Mouse (Mus musculus) liver, embryonic 14.5 days (tissue): ENCODE measurements at regions not wholly inside any gene's neighbourhood (a gene's known extent, or its start where the extent isn't known, plus 50 kb on each side); places are given as distances from the start of the nearest gene placed in this dataset.
"Not testable (repeated sequence)": the region's sequence is repeated elsewhere in the genome, so short reads cannot be mapped to it uniquely, and the experiment has no call there.

Experiments
- ATAC-seq: fragments of 200-750 bp; cut with Nextera tagmentation; 2 replicates; pipeline ENCODE4 v1.8.0; 2017; ENCODE audit warnings: moderate number of reproducible peaks, mild to moderate bottlenecking, moderate library complexity; ENCODE audit not compliant: insufficient read depth
- DNase-seq, 3 experiments: peaks; one replicate each; pipeline ENCODE4 v3.0.0-alpha.2; 2012 to 2013; ENCODE audit warnings: low read depth in 3 of 3, low spot score in 3 of 3
- H3K27ac ChIP-seq: fragments of 300-500 bp; sonication (generic); 2 replicates; pipeline ENCODE4 v1.5.1; 2014; ENCODE audit warnings: moderate library complexity, mild to moderate bottlenecking, control low read depth, inconsistent platforms
- H3K27me3 ChIP-seq: fragments of 300-500 bp; sonication (generic); 2 replicates; pipeline ENCODE4 v1.6.1; 2014; ENCODE audit warnings: mild to moderate bottlenecking, low read length, moderate library complexity; ENCODE audit not compliant: control insufficient read depth, insufficient read depth
- H3K36me3 ChIP-seq: fragments of 300-500 bp; sonication (generic); replicated peaks from 2 replicates; pipeline ENCODE4 v1.6.1; 2014; ENCODE audit warnings: low read depth; ENCODE audit not compliant: control insufficient read depth, insufficient read depth
- H3K4me1 ChIP-seq, 2 experiments: fragments of 200-500 bp in 1 of 2; fragments of 300-500 bp in 1 of 2; sonication (generic) in 1 of 2; replicated peaks; 2 replicates each; pipeline ENCODE4 v1.6.1; 2012 to 2014; ENCODE audit warnings: antibody characterized with exemption in 1 of 2, inconsistent platforms in 1 of 2, low read length in 1 of 2; ENCODE audit not compliant: control insufficient read depth in 2 of 2, insufficient read depth in 2 of 2
- H3K4me2 ChIP-seq: fragments of 300-500 bp; sonication (generic); 2 replicates; pipeline ENCODE4 v1.6.1; 2014; ENCODE audit warnings: low read depth, mild to moderate bottlenecking, control low read depth, moderate library complexity
- H3K4me3 ChIP-seq, 2 experiments: fragments of 200-500 bp in 1 of 2; fragments of 300-500 bp in 1 of 2; sonication (generic) in 1 of 2; 2 replicates each; pipeline ENCODE4 v1.5.1; 2012 to 2014; ENCODE audit warnings: low read depth in 2 of 2, low read length in 2 of 2, mild to moderate bottlenecking in 2 of 2, control low read depth in 1 of 2, inconsistent platforms in 1 of 2, moderate library complexity in 1 of 2; ENCODE audit not compliant: insufficient read depth in 1 of 2
- H3K9ac ChIP-seq: fragments of 300-500 bp; sonication (generic); replicated peaks from 2 replicates; pipeline ENCODE4 v1.6.1; 2014; ENCODE audit warnings: mild to moderate bottlenecking, control low read depth, moderate library complexity
- H3K9me3 ChIP-seq: fragments of 300-500 bp; sonication (generic); 2 replicates; pipeline ENCODE4 v1.6.1; 2016; ENCODE audit warnings: low read length, mixed read lengths; ENCODE audit not compliant: control insufficient read depth
- CTCF ChIP-seq: IDR thresholded peaks from 2 replicates; pipeline ENCODE4 v1.5.1; 2016; ENCODE audit warnings: antibody characterized with exemption, low read depth, control low read depth
- EP300 ChIP-seq: IDR thresholded peaks from 2 replicates; pipeline ENCODE4 v1.6.1; 2016; ENCODE audit warnings: antibody characterized with exemption, low read depth
- WGBS: fragments of 180-500 bp; shearing (Covaris S2); extraction: QIAGEN DNeasy Blood & Tissue Kit; methylation state at CpG from one replicate; pipeline ENCODE4 v1.1.7; 2014; ENCODE audit not compliant: insufficient replicate concordance; 5-methylcytosine and 5-hydroxymethylcytosine counted together

DNA sequence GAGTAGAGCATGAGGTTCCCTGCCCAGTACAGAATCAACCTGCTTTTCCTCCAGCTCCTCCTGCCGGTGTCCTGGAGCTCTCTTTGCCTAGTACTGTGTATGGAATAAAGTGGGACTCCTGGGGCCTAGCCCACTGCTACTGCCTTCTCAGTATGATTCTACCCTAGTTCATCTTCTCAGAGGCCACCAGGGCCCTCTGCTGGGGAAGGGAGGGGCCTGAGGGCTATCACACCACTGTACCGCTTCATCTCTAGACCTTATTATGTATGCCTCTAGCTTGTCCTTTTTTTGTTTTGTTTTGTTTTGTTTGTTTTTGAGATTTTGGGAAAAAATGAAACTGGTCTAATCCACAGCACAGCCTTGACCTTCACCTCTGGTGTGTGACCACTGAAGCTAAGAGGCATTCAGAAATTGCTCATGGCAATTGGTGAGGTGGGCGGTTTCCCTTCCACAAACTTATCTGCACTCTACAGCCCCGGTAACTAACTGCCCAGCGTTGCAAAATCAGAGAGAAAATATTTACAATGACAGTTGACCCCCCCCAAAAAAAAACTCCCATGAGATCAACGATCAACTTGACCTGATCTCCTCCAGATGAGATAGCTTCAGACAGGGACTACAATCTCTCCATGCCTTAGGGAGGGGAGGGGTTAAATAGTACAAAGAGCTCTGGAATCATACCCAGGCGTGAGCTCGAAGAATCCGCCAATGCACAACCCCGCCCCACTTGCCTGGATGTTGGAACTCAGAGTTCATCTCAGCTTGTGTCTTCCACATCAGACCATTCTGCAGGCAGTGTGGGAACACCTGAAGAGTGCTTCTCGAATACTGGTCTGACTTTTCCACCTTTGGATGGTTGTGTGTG lies 168.8 kb downstream of the Tomm20 start:
- Histone ChIP-seq H3K9ac (no peak overlapping the region), H3K4me3 (no peak overlapping the region), H3K9me3 (no peaks in the 10 kb centered on the region), H3K4me1 (peaks cover 20 to 44% of the 10 kb centered on the region in 2 experiments), H3K27me3 (no peaks in the 10 kb centered on the region), H3K27ac (peak overlapping the region; percentile 27; the same call in 1 of the 2 replicates), H3K4me2 (peak overlapping the region; percentile 48), H3K36me3 (no peaks in the 10 kb centered on the region)
- 17% methylated on average over 11 of the region's 11 CpGs for WGBS
- peak; percentile 73 for TF ChIP-seq EP300
- TF ChIP-seq CTCF, result peak; percentile 56
- DNase-seq, result peak in 1 of 3 experiments; percentile 35
- peak; percentile 81 for ATAC-seq

DNA sequence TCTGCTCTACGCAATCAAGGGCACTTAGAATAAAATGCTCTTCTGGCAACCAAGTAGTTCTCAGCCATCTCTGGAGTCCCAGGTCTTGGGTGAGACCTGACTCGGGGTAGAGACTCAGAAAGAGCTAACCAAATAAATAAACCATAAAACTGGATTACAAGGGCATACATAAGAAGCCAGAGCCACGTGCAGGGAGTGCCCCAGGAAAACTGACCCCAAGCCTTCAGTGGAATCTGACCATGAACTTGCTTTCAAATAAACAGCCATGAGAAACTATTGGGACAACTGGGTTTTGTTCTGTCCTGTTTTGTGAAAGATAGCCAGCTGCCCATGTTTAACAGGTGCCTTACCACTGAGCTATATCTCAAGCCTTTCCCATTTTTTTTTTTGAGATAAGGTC lies 170.3 kb downstream of the Tomm20 start:
- H3K4me3 ChIP-seq, result no peak overlapping the region
- WGBS, result 57% methylated on average over 3 of the region's 3 CpGs
- peaks cover 20 to 48% of the 10 kb centered on the region in 2 experiments for H3K4me1 ChIP-seq
- H3K36me3 ChIP-seq, result no peaks in the 10 kb centered on the region
- H3K9me3 ChIP-seq, result no peaks in the 10 kb centered on the region
- no peak for ATAC-seq
- no peak overlapping the region for H3K9ac ChIP-seq
- DNase-seq, result no peak
- H3K27ac ChIP-seq, result no peak overlapping the region
- TF ChIP-seq EP300 (no peak), CTCF (no peak)
- H3K27me3 ChIP-seq, result no peaks in the 10 kb centered on the region
- no peak overlapping the region for H3K4me2 ChIP-seq

DNA sequence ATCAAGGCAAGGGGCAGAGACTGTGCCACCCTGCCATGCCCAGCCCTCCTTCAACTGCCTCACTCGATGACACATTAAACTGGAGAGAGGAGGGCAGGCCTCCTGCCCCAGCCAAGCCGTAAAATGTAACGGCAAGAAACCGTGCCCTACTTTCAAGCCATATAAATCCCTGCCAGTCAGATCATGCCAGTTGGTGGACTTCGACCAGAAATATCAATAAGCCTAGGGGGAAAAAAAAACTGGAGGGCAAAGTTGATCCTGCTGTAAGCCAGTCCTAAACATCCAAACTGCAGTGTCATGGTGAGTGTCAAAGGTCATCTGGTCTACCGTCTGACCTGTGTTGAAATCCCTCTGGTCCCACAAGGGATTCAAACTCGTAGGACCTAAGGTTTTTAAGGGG lies 170.8 kb downstream of the Tomm20 start:
- Histone ChIP-seq H3K4me3 (no peak overlapping the region), H3K36me3 (no peaks in the 10 kb centered on the region), H3K27ac (no peak overlapping the region), H3K4me1 (peaks cover 20 to 48% of the 10 kb centered on the region in 2 experiments), H3K27me3 (no peaks in the 10 kb centered on the region), H3K4me2 (no peak overlapping the region), H3K9ac (no peak overlapping the region), H3K9me3 (no peaks in the 10 kb centered on the region)
- ATAC-seq (no peak), DNase-seq (peak in 2 of 3 experiments; percentile 35 to 38)
- WGBS, result 65% methylated on average over 7 of the region's 7 CpGs
- TF ChIP-seq CTCF (no peak), EP300 (no peak)

DNA sequence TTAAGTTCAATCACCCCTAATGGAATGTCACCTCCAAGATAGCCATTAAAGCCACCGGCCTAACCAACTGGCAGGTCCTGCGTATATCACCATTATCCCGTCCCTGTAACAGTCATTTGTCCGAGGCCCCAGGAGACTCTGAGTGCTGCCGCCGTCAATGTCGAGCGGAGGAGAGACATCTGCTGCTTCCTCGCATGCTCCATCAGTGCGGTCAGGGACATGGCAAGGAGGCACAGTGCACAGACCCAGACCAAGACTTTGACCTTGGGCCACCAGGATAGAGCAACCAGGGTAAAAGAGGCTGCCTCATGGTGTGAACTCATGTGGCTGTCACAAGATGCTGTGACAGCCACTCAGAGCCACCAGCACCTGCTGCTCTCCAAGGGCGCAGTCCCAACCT lies 172.9 kb downstream of the Tomm20 start:
- Histone ChIP-seq H3K4me1 (peaks cover 20 to 41% of the 10 kb centered on the region in 2 experiments), H3K4me2 (no peak overlapping the region), H3K9ac (no peak overlapping the region), H3K36me3 (no peaks in the 10 kb centered on the region), H3K9me3 (no peaks in the 10 kb centered on the region), H3K27ac (no peak overlapping the region), H3K27me3 (no peaks in the 10 kb centered on the region), H3K4me3 (no peak overlapping the region)
- TF ChIP-seq CTCF (no peak), EP300 (no peak)
- DNase-seq, result no peak
- WGBS, result 78% methylated on average over 11 of the region's 11 CpGs
- no peak for ATAC-seq

DNA sequence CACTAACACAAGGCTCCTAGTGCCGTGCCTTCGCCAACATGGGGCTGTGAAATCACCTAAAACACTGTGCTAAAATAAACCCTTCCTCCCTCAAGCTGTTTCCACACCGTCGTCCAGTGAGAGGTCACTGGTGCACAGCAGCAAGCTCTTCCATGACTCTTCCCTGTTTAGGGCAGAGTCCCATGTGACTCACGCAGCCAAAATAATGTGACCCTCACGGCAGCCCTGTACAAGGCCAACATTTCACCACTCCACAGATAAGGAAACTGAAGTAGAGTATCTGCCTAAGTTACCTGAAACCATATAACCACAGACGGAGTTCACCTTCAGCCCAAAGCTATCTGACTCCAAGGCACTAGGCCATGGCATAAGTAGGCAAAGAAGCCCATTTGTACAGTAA lies 173.4 kb downstream of the Tomm20 start:
- no peaks in the 10 kb centered on the region for H3K36me3 ChIP-seq
- no peaks in the 10 kb centered on the region for H3K27me3 ChIP-seq
- 57% methylated on average over 7 of the region's 7 CpGs for WGBS
- no peak overlapping the region for H3K27ac ChIP-seq
- ATAC-seq (no peak), DNase-seq (no peak)
- no peaks in the 10 kb centered on the region for H3K9me3 ChIP-seq
- H3K4me3 ChIP-seq, result no peak overlapping the region
- no peak overlapping the region for H3K9ac ChIP-seq
- H3K4me2 ChIP-seq, result no peak overlapping the region
- no peak for TF ChIP-seq CTCF
- TF ChIP-seq EP300, result no peak
- H3K4me1 ChIP-seq, result peaks cover 17 to 35% of the 10 kb centered on the region in 2 experiments

DNA sequence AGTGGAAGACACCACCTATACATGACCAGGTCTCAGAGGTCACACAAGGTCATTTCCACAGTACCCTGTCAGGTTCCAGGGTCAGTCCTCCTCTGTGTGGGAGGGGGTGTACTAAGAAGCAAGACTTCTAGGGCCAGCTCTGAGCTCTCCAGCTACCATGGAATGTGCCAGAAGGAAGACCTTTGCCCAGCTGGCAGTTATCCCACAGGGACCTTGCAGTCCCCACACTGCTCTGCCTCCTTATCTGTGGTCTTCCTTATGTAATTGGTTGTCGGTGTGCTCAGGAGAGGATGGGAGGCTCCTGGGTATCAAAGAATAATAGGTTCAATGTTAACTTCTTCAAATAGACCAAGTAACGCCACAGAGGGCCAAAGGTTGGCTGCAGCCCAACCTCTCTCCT lies 175.3 kb downstream of the Tomm20 start:
- H3K4me1 ChIP-seq, result peaks cover 2 to 17% of the 10 kb centered on the region in 2 experiments; a peak in 3 of 4 replicates
- not testable (repeated sequence) for H3K9me3 ChIP-seq, DNase-seq, H3K4me3 ChIP-seq, H3K27ac ChIP-seq, H3K9ac ChIP-seq, H3K4me2 ChIP-seq, H3K27me3 ChIP-seq, ATAC-seq, H3K36me3 ChIP-seq
- 38% methylated on average over 2 of the region's 2 CpGs for whole genome bisulfite sequencing
